Mouse (Mus musculus): ENCODE results near the gene Swsap1. TPM values are rescaled to one million over a fixed set of nuclear protein-coding genes. Genes with fewer than 3 reads are reported as not detected.

Gene Swsap1
- polyA plus RNA-seq (2012; rRNA removed; ENCODE audit: low replicate concordance), result 7.3 and 11.5 TPM in 2 replicates

DNA sequence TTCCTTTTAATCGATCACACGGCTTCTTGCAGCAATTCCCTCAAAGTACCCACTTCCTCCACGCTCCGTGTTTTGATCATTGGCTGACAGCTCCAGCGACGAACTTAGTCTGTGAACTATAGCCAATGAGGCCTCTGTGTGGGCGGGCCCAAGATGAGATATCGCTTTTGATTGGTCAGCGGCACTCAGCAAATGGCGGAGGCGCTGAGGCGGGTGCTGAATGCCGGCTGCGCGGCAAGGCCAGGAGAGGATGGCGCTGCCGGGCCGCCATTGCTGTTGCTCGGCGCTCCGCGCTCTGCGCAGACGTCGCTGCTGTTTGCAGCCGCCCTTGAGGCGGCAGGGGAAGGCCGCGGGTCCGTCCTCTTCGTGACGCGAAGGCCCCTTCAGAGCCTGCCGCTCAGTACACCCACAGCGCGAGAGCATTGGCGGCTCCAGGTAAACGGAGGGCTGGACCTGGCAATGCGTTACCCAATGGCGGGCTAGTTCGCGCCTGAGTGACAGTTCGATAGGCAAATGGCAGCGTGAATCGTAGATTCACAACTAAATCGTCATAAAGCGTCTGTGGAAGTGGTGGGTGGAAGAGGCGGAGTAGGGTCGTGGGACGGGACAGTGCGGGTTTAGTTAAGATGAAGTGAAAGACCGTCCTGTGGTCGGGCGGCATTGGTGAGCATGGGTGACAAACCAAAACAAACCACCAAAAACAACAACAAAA lies at the start of gene Swsap1:
Swsap1 (plus strand) TSS at position 186 of the 712 bp plus-strand sequence.

GRCm38 (mm10) chr9:21918035-21918592 lies 37.4 kb upstream of the Swsap1 start, which contains the start of gene Rab3d:
TSS of gene Rab3d (minus strand) at chr9:21918192.

GRCm38 (mm10) chr9:21927208-21927753 lies 28.3 kb upstream of the Swsap1 start, which contains the start of the genes Ccdc159 and Tmem205:
TSS of gene Ccdc159 (plus strand) at chr9:21927471.
TSS of gene Tmem205 (minus strand) at chr9:21927556.

GRCm38 (mm10) chr9:21936692-21937570 lies 18.6 kb upstream of the Swsap1 start, which contains the start of gene Plppr2:
TSS of gene Plppr2 (plus strand) at chr9:21937033.

GRCm38 (mm10) chr9:21963417-21963816 lies 7.9 kb downstream of the Swsap1 start, which contains the start of gene Epor:
TSS of gene Epor (minus strand) at chr9:21963506.

DNA sequence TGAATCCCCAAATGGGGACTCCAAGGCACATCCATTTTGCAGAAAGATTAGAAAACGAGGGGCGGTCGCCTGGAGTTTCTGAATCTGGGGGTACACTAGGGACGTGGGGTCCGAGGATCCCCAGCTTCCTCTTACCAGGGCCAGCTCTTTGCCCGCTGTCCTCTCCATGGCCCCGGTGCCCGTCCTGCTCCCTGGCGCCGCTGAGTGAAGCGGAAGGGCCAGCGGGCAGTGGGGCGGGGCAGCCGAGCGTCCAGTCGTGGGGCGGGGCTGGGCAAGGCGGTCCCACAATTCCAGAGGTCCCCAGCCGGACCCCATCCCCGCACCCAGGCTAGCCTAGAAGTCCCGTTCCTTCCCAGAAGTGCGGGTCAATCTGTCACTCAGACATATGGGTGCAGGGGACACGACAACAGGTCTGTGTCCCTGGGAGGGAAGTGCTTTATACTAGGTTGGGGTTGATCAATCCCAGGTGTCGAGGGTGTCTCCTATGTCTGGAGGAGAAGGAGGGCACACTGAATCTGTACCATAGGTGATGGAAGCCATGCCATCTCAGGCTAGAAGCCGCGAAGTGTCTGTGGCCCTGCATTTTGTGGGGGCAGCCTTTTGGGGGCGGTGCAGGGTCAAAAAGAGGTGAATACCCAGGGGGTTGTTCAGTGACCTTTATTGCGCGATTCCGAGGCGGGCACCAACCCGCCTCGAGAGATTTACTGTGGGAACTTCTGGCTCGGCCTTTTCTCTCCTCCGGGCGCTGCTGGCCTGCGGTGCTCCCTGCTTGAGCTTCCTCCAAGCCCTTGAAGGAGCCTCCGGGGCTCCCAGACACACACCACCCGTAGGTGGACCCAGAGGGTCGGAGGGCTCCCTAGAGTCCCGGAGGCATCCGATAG lies 33.9 kb downstream of the Swsap1 start, which contains the start of gene Rgl3:
Rgl3 (minus strand) TSS at position 217 of the 881 bp plus-strand sequence.

DNA sequence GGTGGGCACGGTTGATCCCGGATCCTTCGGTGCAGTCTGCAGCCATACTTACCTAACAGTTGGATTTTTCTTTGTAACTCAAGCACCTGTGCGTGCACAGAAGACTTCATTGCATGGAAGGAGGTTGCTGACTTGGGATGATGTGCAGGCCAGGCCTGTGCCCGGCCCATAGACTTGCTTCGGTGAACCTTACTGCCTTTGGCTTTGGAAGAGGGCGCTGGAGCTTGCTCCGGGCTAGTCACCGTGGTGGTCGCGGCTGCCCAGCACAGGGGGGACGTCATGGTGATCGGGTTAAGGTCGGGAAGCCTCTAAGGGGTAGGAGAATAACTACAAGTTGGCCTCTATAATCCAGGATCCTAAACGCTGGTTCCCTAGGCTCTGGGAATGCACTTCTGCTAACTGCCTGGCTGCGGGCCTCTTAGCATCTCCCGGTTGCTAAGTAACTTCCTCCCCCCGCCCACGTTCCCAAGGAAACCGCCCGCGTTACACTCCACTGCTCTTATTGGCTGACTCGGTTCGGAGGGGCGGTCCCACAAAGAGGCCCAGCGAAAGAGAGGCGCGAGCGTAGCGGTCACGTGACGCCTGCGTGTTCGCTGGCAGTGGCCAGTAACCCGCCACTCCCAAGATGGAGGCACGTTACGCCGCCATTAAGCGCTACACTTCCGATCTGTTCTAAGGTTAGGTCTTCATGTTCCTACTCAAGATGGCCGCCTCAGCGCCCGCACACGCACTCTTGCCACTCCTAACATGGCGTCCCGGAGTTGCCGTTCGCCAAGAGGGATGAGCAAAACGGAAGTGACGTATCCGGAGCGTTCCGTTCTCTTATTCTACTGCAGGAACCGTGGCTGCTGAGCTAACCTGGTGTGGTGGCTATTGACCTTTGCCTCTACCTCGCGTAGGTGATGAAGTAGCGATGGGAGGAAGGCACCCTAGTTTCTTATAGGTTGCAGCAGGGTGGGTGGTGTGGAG lies 46.9 kb downstream of the Swsap1 start, which contains the start of the genes Ccdc151 and Prkcsh:
Ccdc151 (minus strand) TSS at position 441 of the 969 bp plus-strand sequence.
Prkcsh (plus strand) TSS at position 613 of the 969 bp plus-strand sequence.

Other genes with a start within 250 kb of the Swsap1 start
- gene Ldlr, start 232.3 kb upstream of the Swsap1 start, polyA plus RNA-seq (2012; rRNA removed; ENCODE audit: low replicate concordance), result 38.0 and 38.8 TPM in 2 replicates
- 1.4 and 12.8 TPM in 2 replicates for gene Spc24, start 195.5 kb upstream of the Swsap1 start, polyA plus RNA-seq (2012; rRNA removed; ENCODE audit: low replicate concordance)
- gene Kank2, start 157.0 kb upstream of the Swsap1 start, polyA plus RNA-seq (2012; rRNA removed; ENCODE audit: low replicate concordance), result 57.7 and 93.8 TPM in 2 replicates
- gene Angptl8, start 120.2 kb upstream of the Swsap1 start, polyA plus RNA-seq (2012; rRNA removed; ENCODE audit: low replicate concordance), result 88.4 and 128 TPM in 2 replicates
- gene Dock6, start 103.1 kb upstream of the Swsap1 start, polyA plus RNA-seq (2012; rRNA removed; ENCODE audit: low replicate concordance), result 153 and 172 TPM in 2 replicates
- gene Rab3d, start 37.6 kb upstream of the Swsap1 start, polyA plus RNA-seq (2012; rRNA removed; ENCODE audit: low replicate concordance), result 104 and 231 TPM in 2 replicates
- gene Ccdc159, start 28.3 kb upstream of the Swsap1 start, polyA plus RNA-seq (2012; rRNA removed; ENCODE audit: low replicate concordance), result 10.3 and 13.2 TPM in 2 replicates
- gene Tmem205, start 28.2 kb upstream of the Swsap1 start, polyA plus RNA-seq (2012; rRNA removed; ENCODE audit: low replicate concordance), result 156 and 380 TPM in 2 replicates
- 15.4 and 26.3 TPM in 2 replicates for gene Plppr2, start 18.7 kb upstream of the Swsap1 start, polyA plus RNA-seq (2012; rRNA removed; ENCODE audit: low replicate concordance)
- 7.3 and 23.8 TPM in 2 replicates for gene Epor, start 7.8 kb downstream of the Swsap1 start, polyA plus RNA-seq (2012; rRNA removed; ENCODE audit: low replicate concordance)
- gene Rgl3, start 33.7 kb downstream of the Swsap1 start, polyA plus RNA-seq (2012; rRNA removed; ENCODE audit: low replicate concordance), result 16.3 and 35.2 TPM in 2 replicates
- gene Ccdc151, start 46.9 kb downstream of the Swsap1 start, polyA plus RNA-seq (2012; rRNA removed; ENCODE audit: low replicate concordance), result 0.07 and 0.19 TPM in 2 replicates
- gene Prkcsh, start 47.1 kb downstream of the Swsap1 start, polyA plus RNA-seq (2012; rRNA removed; ENCODE audit: low replicate concordance), result 71.3 and 86.6 TPM in 2 replicates
- 0.22 and 0.56 TPM in 2 replicates for gene Elavl3, start 96.3 kb downstream of the Swsap1 start, polyA plus RNA-seq (2012; rRNA removed; ENCODE audit: low replicate concordance)
- gene Gm49318, start 115.5 kb downstream of the Swsap1 start, polyA plus RNA-seq (2012; rRNA removed; ENCODE audit: low replicate concordance), result not detected in 2 replicates
- 14.6 and 26.8 TPM in 2 replicates for gene Zfp653, start 115.6 kb downstream of the Swsap1 start, polyA plus RNA-seq (2012; rRNA removed; ENCODE audit: low replicate concordance)
- 56.9 and 69.5 TPM in 2 replicates for gene Ecsit, start 129.7 kb downstream of the Swsap1 start, polyA plus RNA-seq (2012; rRNA removed; ENCODE audit: low replicate concordance)
- gene Cnn1, start 143.5 kb downstream of the Swsap1 start, polyA plus RNA-seq (2012; rRNA removed; ENCODE audit: low replicate concordance), result 19.0 and 388 TPM in 2 replicates
- 141 and 144 TPM in 2 replicates for gene Elof1, start 161.4 kb downstream of the Swsap1 start, polyA plus RNA-seq (2012; rRNA removed; ENCODE audit: low replicate concordance)
- 344 and 1,133 TPM in 2 replicates for gene Acp5, start 180.0 kb downstream of the Swsap1 start, polyA plus RNA-seq (2012; rRNA removed; ENCODE audit: low replicate concordance)
- 64.5 and 77.9 TPM in 2 replicates for gene Pigyl, start 201.1 kb downstream of the Swsap1 start, polyA plus RNA-seq (2012; rRNA removed; ENCODE audit: low replicate concordance)
- gene Zfp872, start 232.3 kb downstream of the Swsap1 start, polyA plus RNA-seq (2012; rRNA removed; ENCODE audit: low replicate concordance), result 0.33 TPM in 2 replicates